Mouse (Mus musculus) urinary bladder, postnatal 10 days (tissue): ENCODE measurements around the gene Trim34a.
"Not testable (repeated sequence)": the region's sequence is repeated elsewhere in the genome, so short reads cannot be mapped to it uniquely, and the experiment has no call there.

ENCODE experiments used
- DNase-seq: peaks from one replicate; pipeline ENCODE4 v3.0.0; 2022; ENCODE audit warnings: low spot score

Trim34a gene

GRCm38 (mm10) chr7:104244287-104245181 is at the start of gene Trim34a:
Trim34a (plus strand) TSS chr7:104244457.
- no peak for DNase-seq

DNA sequence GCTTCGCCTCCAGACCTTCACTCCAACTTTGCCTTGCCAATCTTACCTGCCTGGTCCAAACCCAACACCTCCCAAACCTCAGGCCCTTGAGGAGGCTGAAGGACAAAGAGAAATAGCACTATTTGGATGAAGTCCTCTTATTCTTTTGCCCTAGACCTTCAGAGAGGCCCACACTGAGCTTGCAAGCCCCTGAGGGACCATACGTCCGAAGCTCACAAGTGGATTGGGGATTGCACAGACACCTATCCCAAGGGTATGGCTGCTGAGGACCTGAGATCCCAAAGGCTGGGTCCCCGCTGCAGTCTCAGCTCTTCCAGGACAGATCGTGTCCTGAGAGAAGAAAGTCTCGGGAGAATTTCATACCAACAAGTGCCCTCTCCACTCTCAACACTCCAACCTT is 48.4 kb upstream of the Trim34a start, which contains the start of gene Olfr649:
Olfr649 (minus strand) TSS at position 101 of the 400 bp plus-strand sequence.
- no peak for DNase-seq

- DNase-seq = peak; percentile 33
These were observed 44.4 kb upstream of the Trim34a start for GRCm38 (mm10) chr7:104199822-104200221.

- DNase-seq = no peak
These were observed 38.1 kb upstream of the Trim34a start for GRCm38 (mm10) chr7:104206197-104206596.

DNA sequence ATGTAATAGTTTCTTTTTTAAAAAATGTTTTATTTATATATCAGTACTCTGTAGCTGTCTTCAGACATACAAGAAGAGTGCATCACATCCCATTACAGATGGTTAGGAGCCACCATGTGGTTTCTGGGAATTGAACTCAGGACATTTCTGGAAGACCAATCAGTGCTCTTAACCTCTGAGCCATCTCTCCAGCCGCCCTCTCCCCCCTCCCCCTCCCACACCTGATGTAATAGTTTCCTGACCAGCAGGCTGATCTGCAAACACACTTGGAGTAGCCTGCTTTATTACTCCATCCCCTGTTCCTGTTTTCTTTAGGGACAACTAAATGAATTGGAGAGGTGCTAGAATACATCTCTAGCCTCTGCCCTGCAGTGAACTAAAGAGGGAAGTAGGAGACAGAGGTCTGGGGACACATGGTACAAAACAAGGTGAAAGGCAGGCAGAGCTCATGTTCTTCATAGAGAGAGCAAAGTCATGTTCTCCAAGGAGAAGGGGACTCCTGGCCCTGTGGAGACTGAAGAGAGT is 28.2 kb upstream of the Trim34a start:
- DNase-seq = no peak

GRCm38 (mm10) chr7:104217881-104218280 is 26.4 kb upstream of the Trim34a start:
- DNase-seq = no peak

- peak; percentile 30 for DNase-seq
These were observed 25.3 kb upstream of the Trim34a start, which contains the start of gene Trim6 for GRCm38 (mm10) chr7:104218701-104219569. Trim6 (plus strand) TSS chr7:104218793.

DNA sequence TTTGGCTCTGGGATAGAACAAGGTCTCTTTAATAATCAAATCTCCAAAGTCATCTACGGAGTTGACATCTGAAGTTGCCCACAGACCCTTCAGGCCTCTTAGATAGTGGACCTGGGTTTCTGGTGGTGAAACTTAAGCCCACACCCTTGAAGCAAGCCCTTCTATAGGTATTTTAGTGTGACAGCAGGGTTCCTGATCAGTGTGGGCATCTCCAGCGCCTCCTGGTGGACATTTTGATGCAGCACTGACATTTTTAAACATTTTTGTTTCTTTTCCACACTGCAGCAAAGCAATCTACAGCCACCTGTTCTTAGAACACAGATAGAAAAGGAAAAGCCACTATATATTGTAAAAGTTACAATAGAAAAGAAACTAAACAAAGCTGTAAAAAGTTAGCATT is 13.1 kb upstream of the Trim34a start:
- no peak for DNase-seq

GRCm38 (mm10) chr7:104240857-104241256 is 3.4 kb upstream of the Trim34a start:
- DNase-seq = no peak

GRCm38 (mm10) chr7:104243616-104244015 is 641 bp upstream of the Trim34a start:
- DNase-seq = no peak

DNA sequence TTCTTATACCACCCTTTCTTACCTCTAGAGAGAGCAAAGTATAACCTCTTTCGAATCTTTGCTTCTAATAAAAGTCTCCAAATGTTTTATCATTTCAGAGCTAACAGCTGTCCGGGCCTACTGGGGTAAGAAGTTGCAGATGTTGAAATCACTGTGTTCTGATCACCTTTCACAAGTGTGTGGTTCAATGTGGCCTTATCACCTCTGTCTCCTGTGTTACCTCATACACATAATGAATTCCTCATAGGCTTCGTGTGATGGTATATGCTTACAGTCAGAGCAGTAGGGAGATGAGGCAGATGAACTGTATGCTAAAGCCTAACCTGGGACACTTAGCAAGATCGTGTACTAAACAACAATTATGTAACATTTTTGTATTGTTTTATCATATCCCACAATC is 16.1 kb downstream of the Trim34a start:
- not testable (repeated sequence) for DNase-seq

- DNase-seq = not testable (repeated sequence)
These were observed 21.1 kb downstream of the Trim34a start for GRCm38 (mm10) chr7:104265335-104265734.

GRCm38 (mm10) chr7:104279361-104279760 is 35.1 kb downstream of the Trim34a start:
- DNase-seq = not testable (repeated sequence)

GRCm38 (mm10) chr7:104287576-104288443 is 43.6 kb downstream of the Trim34a start, which contains the start of gene Trim5:
Trim5 (minus strand) TSS chr7:104288094.
- not testable (repeated sequence) for DNase-seq

DNA sequence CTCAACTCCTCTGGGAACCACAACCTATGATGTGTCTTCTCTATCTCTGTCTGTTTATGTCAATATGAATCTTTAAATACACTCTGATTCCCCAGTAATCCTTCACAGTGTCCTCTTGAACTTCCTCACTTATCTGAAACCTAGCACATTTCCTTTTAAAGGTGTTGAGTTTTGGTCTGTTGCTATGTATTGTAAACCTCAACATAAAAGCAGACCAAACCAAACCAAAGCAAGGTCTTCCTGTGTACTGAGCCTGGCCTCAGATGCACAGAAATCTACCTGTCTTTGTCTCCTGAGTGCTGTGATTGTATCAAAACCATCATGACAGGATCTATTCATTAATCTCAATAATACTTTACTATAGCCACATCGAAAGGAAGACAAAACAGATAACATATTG is 46.4 kb downstream of the Trim34a start:
- no peak for DNase-seq

DNA sequence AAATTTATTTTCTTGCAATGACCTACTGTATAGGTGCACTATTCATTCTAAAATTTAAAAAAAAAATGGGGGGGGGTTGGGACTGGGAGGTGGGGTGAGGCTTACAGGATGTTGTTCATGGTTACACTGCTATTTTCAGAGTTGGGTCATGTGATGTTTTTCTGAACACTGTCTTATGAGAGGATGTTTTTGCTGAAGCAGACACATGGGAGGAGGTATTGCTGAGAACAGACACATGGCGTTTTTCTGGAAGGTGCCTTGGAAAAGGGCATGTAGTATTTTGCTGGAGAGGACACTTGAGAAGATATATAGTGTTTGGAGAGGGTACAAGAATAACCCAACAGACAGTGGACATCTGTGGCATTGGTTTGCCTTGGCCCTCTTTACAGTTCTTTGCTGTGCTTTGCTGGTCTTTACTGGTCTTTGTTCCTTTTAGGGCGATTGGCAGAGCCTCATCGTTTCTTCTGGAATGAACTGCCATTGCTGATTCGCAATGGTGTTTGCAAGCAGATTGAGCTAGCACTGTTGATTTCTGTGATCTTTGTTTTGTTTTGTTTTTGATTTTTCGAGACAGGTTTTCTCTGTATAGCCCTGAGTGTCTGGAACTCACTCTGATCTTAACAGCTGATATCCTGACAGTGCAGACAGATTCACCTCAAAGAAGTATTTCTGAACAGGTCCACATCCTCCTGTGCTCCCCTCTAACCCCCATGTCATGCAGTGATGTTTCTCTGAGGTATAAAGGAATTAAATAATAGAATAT is 47.6 kb downstream of the Trim34a start:
- DNase-seq = no peak
